Mouse (Mus musculus) MEL (cell line): ENCODE measurements around the gene Hipk3. TPM values are rescaled to one million over a fixed set of nuclear protein-coding genes. Genes with fewer than 3 reads are reported as not detected.
A peak's percentile ranks its signal among the peaks of the same experiment; 100 is the strongest.

Experiments used
- DNase-seq: peaks from one replicate; pipeline ENCODE4 v3.0.0; 2011; ENCODE audit warnings: low read depth, low spot score
- H3K27ac ChIP-seq: 2 replicates; pipeline ENCODE4 v1.5.1; 2012; ENCODE audit warnings: low read depth, mild to moderate bottlenecking, control low read depth, low read length, moderate library complexity; ENCODE audit not compliant: control insufficient read depth
- H3K27me3 ChIP-seq, 2 experiments: fragments of 150-350 bp in 1 of 2; sonication (generic) in 1 of 2; 2 replicates each; pipeline ENCODE4 v1.6.1; 2012; ENCODE audit warnings: low read length in 2 of 2, mild to moderate bottlenecking in 2 of 2, improper control_type of control experiment in 1 of 2, moderate library complexity in 1 of 2; ENCODE audit not compliant: insufficient read depth in 2 of 2, control insufficient read depth in 1 of 2
- H3K36me3 ChIP-seq, 2 experiments: 2 replicates each; pipeline ENCODE4 v1.6.1; 2012 to 2014; ENCODE audit warnings: low read length in 2 of 2, improper control_type of control experiment in 1 of 2, inconsistent platforms in 1 of 2, mild to moderate bottlenecking in 1 of 2; ENCODE audit not compliant: insufficient read depth in 2 of 2, control insufficient read depth in 1 of 2
- H3K4me1 ChIP-seq, 2 experiments: fragments of 150-350 bp in 1 of 2; sonication (generic) in 1 of 2; 2 replicates each; pipeline ENCODE4 v1.6.1; 2012; ENCODE audit warnings: low read length in 2 of 2, improper control_type of control experiment in 1 of 2, mild to moderate bottlenecking in 1 of 2; ENCODE audit not compliant: insufficient read depth in 2 of 2, control insufficient read depth in 1 of 2
- H3K4me3 ChIP-seq, 2 experiments: fragments of 150-350 bp in 1 of 2; sonication (generic) in 1 of 2; 2 replicates each; pipeline ENCODE4 v1.5.1; 2012; ENCODE audit warnings: low read depth in 2 of 2, low read length in 2 of 2, mild to moderate bottlenecking in 2 of 2, moderate library complexity in 2 of 2, control low read depth in 1 of 2, improper control_type of control experiment in 1 of 2; ENCODE audit not compliant: control insufficient read depth in 1 of 2, insufficient read depth in 1 of 2
- H3K79me2 ChIP-seq: 2 replicates; pipeline ENCODE4 v1.6.1; 2012; ENCODE audit warnings: mild to moderate bottlenecking, low read length, moderate library complexity; ENCODE audit not compliant: control insufficient read depth, poor library complexity, insufficient read depth
- H3K9ac ChIP-seq: 2 replicates; pipeline ENCODE4 v1.6.1; 2012; ENCODE audit warnings: low read depth, mild to moderate bottlenecking, control low read depth, low read length, moderate library complexity; ENCODE audit not compliant: control insufficient read depth, poor library complexity, severe bottlenecking
- H3K9me3 ChIP-seq: fragments of 150-350 bp; sonication (generic); replicated peaks from 2 replicates; pipeline ENCODE4 v1.6.1; 2012; ENCODE audit warnings: mild to moderate bottlenecking, low read length, improper control_type of control experiment, moderate library complexity; ENCODE audit not compliant: insufficient read depth
- CTCF ChIP-seq, 3 experiments: IDR thresholded peaks in 2 of 3; conservative IDR thresholded peaks in 1 of 3; 2 replicates each; pipeline ENCODE4 v1.5.1; 2011 to 2012; ENCODE audit warnings: low read length in 3 of 3, low read depth in 2 of 3, mild to moderate bottlenecking in 2 of 3, improper control_type of control experiment in 1 of 3, inconsistent platforms in 1 of 3, mixed read lengths in 1 of 3, moderate library complexity in 1 of 3; ENCODE audit not compliant: control insufficient read depth in 1 of 3, insufficient read depth in 1 of 3, poor library complexity in 1 of 3, severe bottlenecking in 1 of 3
- EP300 ChIP-seq, 2 experiments: IDR thresholded peaks; 2 replicates each; pipeline ENCODE4 v1.6.1; 2011; ENCODE audit warnings: improper control_type of control experiment in 2 of 2, low read length in 2 of 2, low read depth in 1 of 2, mild to moderate bottlenecking in 1 of 2
- GATA1 ChIP-seq: IDR thresholded peaks from 2 replicates; pipeline ENCODE4 v1.6.1; 2011; ENCODE audit warnings: low read depth, low read length, improper control_type of control experiment
- MXI1 ChIP-seq: IDR thresholded peaks from 2 replicates; pipeline ENCODE4 v1.6.1; 2011; ENCODE audit warnings: mild to moderate bottlenecking, low read depth, low read length, improper control_type of control experiment
- MYB ChIP-seq: IDR thresholded peaks from 2 replicates; pipeline ENCODE4 v1.6.1; 2011; ENCODE audit warnings: mild to moderate bottlenecking, low read depth, low read length, improper control_type of control experiment
- NELFE ChIP-seq: IDR thresholded peaks from 2 replicates; pipeline ENCODE4 v1.6.1; 2011; ENCODE audit warnings: low read depth, low read length, improper control_type of control experiment
- NRF1 ChIP-seq: IDR thresholded peaks from 2 replicates; pipeline ENCODE4 v1.6.1; 2014; ENCODE audit warnings: low read depth, mild to moderate bottlenecking, inconsistent platforms, low read length, improper control_type of control experiment, moderate library complexity; ENCODE audit not compliant: poor library complexity, insufficient read depth, severe bottlenecking
- POLR2AphosphoS5 ChIP-seq: IDR thresholded peaks from 2 replicates; pipeline ENCODE4 v1.6.1; 2012; ENCODE audit warnings: low read depth, borderline replicate concordance, mild to moderate bottlenecking, inconsistent platforms, low read length, moderate library complexity, mixed read lengths
- RAD21 ChIP-seq: IDR thresholded peaks from 2 replicates; pipeline ENCODE4 v1.6.1; 2011; ENCODE audit warnings: mild to moderate bottlenecking, low read depth, low read length, improper control_type of control experiment
- SIN3A ChIP-seq: IDR thresholded peaks from 2 replicates; pipeline ENCODE4 v1.6.1; 2012; ENCODE audit warnings: low read length, improper control_type of control experiment, inconsistent platforms
- SMC3 ChIP-seq: IDR thresholded peaks from 2 replicates; pipeline ENCODE4 v1.6.1; 2011; ENCODE audit warnings: low read depth, low read length, improper control_type of control experiment
- TAL1 ChIP-seq: IDR thresholded peaks from 2 replicates; pipeline ENCODE4 v1.6.1; 2012; ENCODE audit warnings: mild to moderate bottlenecking, inconsistent platforms, low read length, moderate library complexity, mixed read lengths
- ZC3H11A ChIP-seq: IDR thresholded peaks from 2 replicates; pipeline ENCODE4 v1.6.1; 2012; ENCODE audit warnings: low read depth, mild to moderate bottlenecking, inconsistent platforms, low read length, improper control_type of control experiment
- ZKSCAN1 ChIP-seq: IDR thresholded peaks from 2 replicates; pipeline ENCODE4 v1.6.1; 2012; ENCODE audit warnings: low read depth, mild to moderate bottlenecking, inconsistent platforms, low read length, improper control_type of control experiment, moderate library complexity
- polyA plus RNA-seq, 2 experiments: library from polyadenylated mRNA; stranded (reverse) in 1 of 2; unstranded in 1 of 2; fragments of >175 nt in 1 of 2; fragments of >200 nt in 1 of 2; gene quantifications; 2 replicates each; pipeline versions ENCODE4 v1.2.1 to v1.2.4; 2012; ENCODE audit warnings: low replicate concordance in 2 of 2, low read depth in 1 of 2; ENCODE audit not compliant: insufficient read length in 2 of 2, insufficient read depth in 1 of 2, missing spikeins in 1 of 2
- total RNA-seq: library from RNA; depleted of rRNA; stranded (reverse); fragments of 300-350 nt; gene quantifications from 2 replicates; pipeline ENCODE4 v1.2.3, GENCODE M21; 2012

Hipk3 gene
- total and polyA plus RNA-seq, 3 experiments: 11.9 to 19.4 (median 17.0) TPM

DNA sequence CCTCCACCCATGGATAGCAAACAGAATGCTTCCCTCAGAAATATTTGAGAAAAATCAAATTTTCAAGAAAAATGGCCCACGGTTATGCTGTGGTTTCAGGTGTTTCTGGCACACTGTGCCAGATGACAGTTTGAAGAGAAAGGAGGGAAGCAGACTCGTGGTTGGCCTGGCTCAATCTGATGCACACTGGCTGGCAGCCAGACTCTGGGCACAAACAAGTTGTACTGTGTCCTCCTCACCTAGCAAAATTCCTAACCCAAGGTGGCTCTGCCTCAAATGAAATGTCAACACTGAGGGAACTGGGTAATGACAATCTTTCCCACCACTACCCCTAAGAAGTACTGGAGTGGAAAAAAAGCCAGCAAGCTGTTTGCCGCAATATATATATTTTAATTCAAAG lies 68.1 kb downstream of the Hipk3 start:
- DNase-seq: no peak
- Histone ChIP-seq H3K4me3 (no peak overlapping the region), H3K4me1 (no peaks in the 10 kb centered on the region), H3K79me2 (no peaks in the 10 kb centered on the region), H3K27ac (no peak overlapping the region), H3K9me3 (no peaks in the 10 kb centered on the region), H3K9ac (no peak overlapping the region), H3K36me3 (peaks cover 0 to 4% of the 10 kb centered on the region in 2 experiments; a peak in 2 of 4 replicates), H3K27me3 (no peaks in the 10 kb centered on the region; a peak in 1 of 4 replicates)
- no peak for TF ChIP-seq NELFE
- TF ChIP-seq, all 39 proteins: peak for 0

DNA sequence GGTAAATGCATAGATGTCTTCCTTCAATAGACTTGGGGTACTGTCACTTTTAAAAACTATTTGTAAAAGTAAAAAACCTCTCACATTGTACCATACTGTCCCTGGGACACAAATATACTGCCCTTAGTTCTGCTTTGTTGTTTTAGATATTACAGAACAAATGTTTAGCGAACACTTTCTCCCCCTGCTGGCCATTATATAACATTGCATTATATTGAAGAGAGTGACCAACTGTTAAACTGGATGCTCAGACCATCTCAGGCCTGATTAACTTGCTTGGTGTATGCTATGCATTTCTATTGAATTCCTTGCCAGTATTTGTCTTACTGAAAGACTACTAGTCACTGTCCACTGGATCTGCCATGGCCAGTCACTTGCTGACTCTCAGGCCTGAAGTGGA lies 72.0 kb downstream of the Hipk3 start:
- Histone ChIP-seq H3K4me1 (peaks cover 0 to 8% of the 10 kb centered on the region in 2 experiments; a peak in 1 of 4 replicates), H3K9ac (no peak overlapping the region), H3K27me3 (no peaks in the 10 kb centered on the region; a peak in 1 of 4 replicates), H3K36me3 (no peaks in the 10 kb centered on the region; a peak in 1 of 4 replicates), H3K9me3 (no peaks in the 10 kb centered on the region), H3K4me3 (no peak overlapping the region), H3K79me2 (no peaks in the 10 kb centered on the region), H3K27ac (no peak overlapping the region)
- TF ChIP-seq ZC3H11A (peak; percentile 91), MYB (no peak), MXI1 (no peak), RAD21 (peak; percentile 87), SMC3 (peak; percentile 93), CTCF (IDR thresholded peaks at IDR 0.05 in 2 of 3, conservative IDR thresholded peaks at IDR 0.05 in 1 of 3; ENCODE audit: control insufficient read depth in 1 of 3, insufficient read depth in 1 of 3, low read depth in 2 of 3, low read length in 3 of 3, poor library complexity in 1 of 3, severe bottlenecking in 1 of 3) (peak; percentile 8 to 82 (median 59); a peak in 4 of 6 replicates)
- peak; percentile 70 for DNase-seq

DNA sequence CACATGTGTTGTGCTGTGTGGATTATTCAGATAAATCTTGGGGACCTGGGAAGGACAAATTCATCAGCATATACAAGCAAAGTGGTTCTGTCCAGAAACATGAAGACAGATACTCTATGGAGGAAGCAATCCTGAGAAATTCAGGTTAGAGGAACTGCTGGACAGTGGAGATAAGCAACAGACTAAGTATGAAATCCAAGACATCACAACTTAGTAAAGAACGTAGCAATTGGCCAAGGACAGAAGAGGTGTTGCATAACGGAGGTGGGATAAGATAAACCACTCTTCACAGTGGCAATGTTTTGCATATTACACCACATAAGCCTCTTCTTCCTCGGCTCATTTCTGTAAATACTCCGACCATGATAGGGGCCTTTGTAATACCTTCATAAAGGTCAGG lies 73.4 kb downstream of the Hipk3 start:
- Histone ChIP-seq H3K79me2 (no peaks in the 10 kb centered on the region), H3K27ac (no peak overlapping the region), H3K36me3 (no peaks in the 10 kb centered on the region; a peak in 1 of 4 replicates), H3K4me3 (no peak overlapping the region), H3K9me3 (no peaks in the 10 kb centered on the region), H3K9ac (no peak overlapping the region), H3K27me3 (no peaks in the 10 kb centered on the region; a peak in 1 of 4 replicates), H3K4me1 (peaks cover 0 to 8% of the 10 kb centered on the region in 2 experiments; a peak in 1 of 4 replicates)
- TF ChIP-seq NRF1: no peak
- TF ChIP-seq GATA1: peak; percentile 46; the same call in 1 of the 2 replicates
- TF ChIP-seq EP300 (IDR thresholded peaks at IDR 0.05; ENCODE audit: low read depth in 1 of 2, low read length in 2 of 2): 0 out of 4 replicates have a peak, but pooled peaks of 1 of the 2 experiments have one; percentile 16
- no peak for TF ChIP-seq POLR2AphosphoS5
- TF ChIP-seq ZKSCAN1: no peak
- TF ChIP-seq TAL1: peak; percentile 59
- TF ChIP-seq RAD21: no peak
- no peak for TF ChIP-seq SIN3A
- peak; percentile 56 for DNase-seq
